Mouse (Mus musculus) erythroblast, embryonic 14.5 days (primary cell): Measurements from ENCODE around the gene Fam229b.

Experiments used
- GATA1 ChIP-seq: IDR thresholded peaks from 2 replicates; pipeline ENCODE4 v1.6.1; 2012; ENCODE audit warnings: low read length, inconsistent platforms, mixed read lengths
- TAL1 ChIP-seq: IDR thresholded peaks from 3 replicates; pipeline ENCODE4 v1.6.1; 2012; ENCODE audit warnings: low read length, inconsistent platforms, mixed read lengths

- TF ChIP-seq GATA1 (no peak), TAL1 (no peak)
These were observed 5.0 kb upstream of the Fam229b start for GRCm38 (mm10) chr10:39138761-39139160.
